In the genomic region with DNA sequence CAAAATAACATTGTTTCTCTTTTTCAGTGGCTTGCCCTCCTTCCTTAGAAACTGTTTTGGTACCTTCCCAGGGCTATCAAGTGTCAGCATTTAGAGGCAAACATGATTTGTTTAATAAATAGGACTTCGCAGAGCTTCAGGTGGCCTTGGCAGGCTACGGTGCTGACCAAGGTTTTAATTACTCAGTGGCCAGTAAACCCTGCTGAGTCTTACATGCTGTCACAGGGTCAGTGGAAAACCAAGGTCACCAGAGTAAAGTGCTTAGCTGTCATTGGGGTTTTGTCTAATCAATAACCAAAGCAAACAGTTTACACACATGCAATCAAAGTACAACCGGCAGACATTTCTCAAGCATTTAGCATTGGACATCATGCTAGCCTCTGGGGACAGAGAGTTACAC, we compare ENCODE assay signal across 16 mouse cellular contexts. TPM values are rescaled to one million over a fixed set of nuclear protein-coding genes. Genes with fewer than 3 reads are reported as not detected.
A peak's percentile ranks its signal among the peaks of the same experiment; 100 is the strongest.
DNase-seq lines count a peak whose midpoint lies in the region; ATAC-seq and TF ChIP-seq lines count a peak whose summit lies in the region.
"Had no signal": no experiment of that assay in that cellular context is flagged by ENCODE, and none has a peak within 500 bp of the region (broad histone marks: within the 10 kb centered on the region; RNA-seq: fewer than 3 reads in every experiment).

No protein-coding gene starts in this region.

- no peaks in the 10 kb centered on the region for H3K9me3 ChIP-seq in intestine, embryonic 16.5 days (ENCODE audit: control insufficient read depth, low read length)
- no peaks in the 10 kb centered on the region for H3K9me3 ChIP-seq in kidney, postnatal 0 days (replicated peaks; ENCODE audit: low read length)
- no peaks in the 10 kb centered on the region for H3K9me3 ChIP-seq in liver, embryonic 15.5 days (replicated peaks)
- H3K9me3 ChIP-seq: limb, embryonic 12.5 days; midbrain, embryonic 15.5 days had no signal

- WGBS in intestine, embryonic 16.5 days: 46% methylated on average over 3 of the region's 3 CpGs
- WGBS in kidney, postnatal 0 days: 33% methylated on average over 3 of the region's 3 CpGs
- WGBS in liver, embryonic 15.5 days (ENCODE audit: insufficient replicate concordance): 80% methylated on average over 3 of the region's 3 CpGs

- 0 out of 2 replicates have a peak, but pooled peaks have one; percentile 50 for ATAC-seq in cerebellum, adult (ENCODE audit: insufficient number of reproducible peaks, low FRiP score, low TSS enrichment)
- ATAC-seq in intestine, embryonic 16.5 days: peak; percentile 66
- ATAC-seq in kidney, postnatal 0 days (replicated peaks; ENCODE audit: low FRiP score, low read depth): peak; percentile 84
- peak; percentile 84 for ATAC-seq in liver, embryonic 15.5 days (ENCODE audit: insufficient read depth)
- ATAC-seq: forebrain, postnatal 0 days; lung, postnatal 0 days; midbrain, embryonic 15.5 days had no signal

- H3K9ac ChIP-seq in intestine, embryonic 16.5 days (ENCODE audit: low read depth, low read length): no peak overlapping the region
- H3K9ac ChIP-seq in kidney, postnatal 0 days (ENCODE audit: low read depth, low read length): no peak overlapping the region
- no peak overlapping the region for H3K9ac ChIP-seq in liver, embryonic 15.5 days
- H3K9ac ChIP-seq: forebrain, postnatal 0 days; limb, embryonic 12.5 days; midbrain, embryonic 15.5 days had no signal

- no peak for DNase-seq in cerebellum, postnatal 36 days
- no peak for DNase-seq in kidney, postnatal 0 days (ENCODE audit: low spot score)
- no peak for DNase-seq in right cerebral cortex, postnatal 10 days (ENCODE audit: low spot score in 2 of 2)
- DNase-seq in thymus, postnatal 4 days: no peak
- no peak for DNase-seq in cerebellum, adult 9-10 months
- DNase-seq: cerebellum, adult 11 months; cerebellum, postnatal 25 days; forebrain, postnatal 0 days; heart, adult 11 months; thymus, postnatal 36 days had no signal

- no peak overlapping the region for H3K4me2 ChIP-seq in intestine, embryonic 16.5 days (ENCODE audit: low read depth, low read length)
- H3K4me2 ChIP-seq in kidney, postnatal 0 days (ENCODE audit: low read length): no peak overlapping the region
- H3K4me2 ChIP-seq in liver, embryonic 15.5 days: peak overlapping the region; percentile 5; the same call in 1 of the 2 replicates
- H3K4me2 ChIP-seq: limb, embryonic 12.5 days; midbrain, embryonic 15.5 days had no signal

- no peaks in the 10 kb centered on the region; the same call in 1 of the 2 replicates for H3K4me1 ChIP-seq in intestine, embryonic 16.5 days (ENCODE audit: control insufficient read depth, insufficient read depth, low read length)
- no peaks in the 10 kb centered on the region for H3K4me1 ChIP-seq in kidney, postnatal 0 days (replicated peaks; ENCODE audit: insufficient read depth, low read length)
- no peaks in the 10 kb centered on the region; the same call in 1 of the 2 replicates for H3K4me1 ChIP-seq in liver, embryonic 15.5 days (replicated peaks)
- H3K4me1 ChIP-seq: midbrain, embryonic 15.5 days had no signal

- TF ChIP-seq CTCF in kidney, postnatal 0 days (IDR thresholded peaks at IDR 0.05; ENCODE audit: low read depth): no peak

- H3K27ac ChIP-seq in intestine, embryonic 16.5 days (ENCODE audit: low read length): no peak overlapping the region
- 0 out of 2 replicates have a peak overlapping the region, but pooled peaks have one; percentile 47 for H3K27ac ChIP-seq in kidney, postnatal 0 days
- peak overlapping the region; percentile 61 for H3K27ac ChIP-seq in liver, embryonic 15.5 days (replicated peaks)
- H3K27ac ChIP-seq: limb, embryonic 12.5 days; midbrain, embryonic 15.5 days had no signal

- H3K4me3 ChIP-seq in intestine, embryonic 16.5 days (ENCODE audit: low read length): no peak overlapping the region
- H3K4me3 ChIP-seq in kidney, postnatal 0 days (replicated peaks; ENCODE audit: low read depth, low read length): no peak overlapping the region
- no peak overlapping the region for H3K4me3 ChIP-seq in liver, embryonic 15.5 days (replicated peaks)
- H3K4me3 ChIP-seq: limb, embryonic 12.5 days; midbrain, embryonic 15.5 days had no signal

- H3K36me3 ChIP-seq in intestine, embryonic 16.5 days (ENCODE audit: control insufficient read depth, insufficient read depth, low read length): no peaks in the 10 kb centered on the region
- H3K36me3 ChIP-seq in kidney, postnatal 0 days (ENCODE audit: insufficient read depth, low read length): no peaks in the 10 kb centered on the region
- no peaks in the 10 kb centered on the region for H3K36me3 ChIP-seq in liver, embryonic 15.5 days (replicated peaks)
- H3K36me3 ChIP-seq: limb, embryonic 12.5 days; midbrain, embryonic 15.5 days had no signal

- no peaks in the 10 kb centered on the region for H3K27me3 ChIP-seq in intestine, embryonic 16.5 days (replicated peaks; ENCODE audit: control insufficient read depth, insufficient read depth, low read length)
- no peaks in the 10 kb centered on the region for H3K27me3 ChIP-seq in kidney, postnatal 0 days (ENCODE audit: insufficient read depth, low read length)
- no peaks in the 10 kb centered on the region for H3K27me3 ChIP-seq in liver, embryonic 15.5 days
- H3K27me3 ChIP-seq: midbrain, embryonic 15.5 days had no signal

RNA-seq across cellular contexts. Expression of a gene that starts 45.4 kb away (rescaled TPM):
- polyA plus RNA-seq in intestine, embryonic 16.5 days (2015; fragmentation: Nextera tagmentation; extraction: Ambion mirVana): 6.0 and 6.2 TPM in 2 replicates
- polyA plus RNA-seq in kidney, postnatal 0 days (2015; fragmentation: Nextera tagmentation; extraction: Ambion mirVana): 12.4 and 15.3 TPM in 2 replicates
- 0.38 and 0.44 TPM in 2 replicates for polyA plus RNA-seq in liver, embryonic 15.5 days (2015; fragmentation: Nextera tagmentation; extraction: Ambion mirVana)
